Mouse (Mus musculus) layer of hippocampus, postnatal 25 days (tissue): ENCODE data around the gene Chrm3. TPM values are rescaled to one million over a fixed set of nuclear protein-coding genes. Genes with fewer than 3 reads are reported as not detected.

ENCODE experiments used
- DNase-seq, 2 experiments: peaks; one replicate each; pipeline ENCODE4 v3.0.0; 2022; ENCODE audit warnings: mixed read lengths in 2 of 2, low spot score in 1 of 2; ENCODE audit errors: extremely low spot score in 1 of 2
- total RNA-seq, 2 experiments: library from RNA; stranded (reverse); gene quantifications; 2 replicates each; pipeline ENCODE4 v1.2.3; 2021

Chrm3 gene
- total RNA-seq, 2 experiments from 2014 or later, result 48.3 to 50.2 TPM

GRCm38 (mm10) chr13:10237616-10238015, 123.0 kb downstream of the Chrm3 start:
- no peak for DNase-seq

GRCm38 (mm10) chr13:10236279-10236678, 124.4 kb downstream of the Chrm3 start:
- no peak for DNase-seq

GRCm38 (mm10) chr13:10235391-10236169, 125.1 kb downstream of the Chrm3 start:
- DNase-seq, result no peak

- DNase-seq, result no peak
These were observed 140.2 kb downstream of the Chrm3 start for GRCm38 (mm10) chr13:10220403-10220802.

GRCm38 (mm10) chr13:10212112-10212511, 148.5 kb downstream of the Chrm3 start:
- no peak for DNase-seq

- no peak for DNase-seq
These were observed 150.0 kb downstream of the Chrm3 start for GRCm38 (mm10) chr13:10210522-10211244.

- DNase-seq, result no peak
These were observed 161.3 kb downstream of the Chrm3 start for GRCm38 (mm10) chr13:10199206-10199956.

- no peak for DNase-seq
These were observed 170.8 kb downstream of the Chrm3 start for GRCm38 (mm10) chr13:10189829-10190228.

GRCm38 (mm10) chr13:10187926-10188325, 172.7 kb downstream of the Chrm3 start:
- no peak for DNase-seq

GRCm38 (mm10) chr13:10183837-10184236, 176.8 kb downstream of the Chrm3 start:
- DNase-seq, result no peak

GRCm38 (mm10) chr13:10182756-10183155, 177.9 kb downstream of the Chrm3 start:
- DNase-seq, result no peak

GRCm38 (mm10) chr13:10170529-10170928, 190.1 kb downstream of the Chrm3 start:
- no peak for DNase-seq

- DNase-seq, result no peak
These were observed 197.3 kb downstream of the Chrm3 start for GRCm38 (mm10) chr13:10163354-10163753.

GRCm38 (mm10) chr13:10157496-10157895, 203.2 kb downstream of the Chrm3 start:
- DNase-seq, result no peak

GRCm38 (mm10) chr13:10140573-10140972, 220.1 kb downstream of the Chrm3 start:
- no peak for DNase-seq

- DNase-seq, result no peak
These were observed 221.8 kb downstream of the Chrm3 start for GRCm38 (mm10) chr13:10138878-10139277.

- no peak for DNase-seq
These were observed 229.6 kb downstream of the Chrm3 start for GRCm38 (mm10) chr13:10131064-10131463.

GRCm38 (mm10) chr13:10112211-10112610, 248.4 kb downstream of the Chrm3 start:
- no peak for DNase-seq

- DNase-seq, result no peak
These were observed 251.1 kb downstream of the Chrm3 start for GRCm38 (mm10) chr13:10109542-10109941.

GRCm38 (mm10) chr13:10107331-10107730, 253.3 kb downstream of the Chrm3 start:
- DNase-seq, result no peak

- DNase-seq, result no peak
These were observed 269.9 kb downstream of the Chrm3 start for GRCm38 (mm10) chr13:10090778-10091177.
